Mouse (Mus musculus): ENCODE results near the gene D10Wsu102e. TPM values are rescaled to one million over a fixed set of nuclear protein-coding genes. Genes with fewer than 3 reads are reported as not detected.
A peak's percentile ranks its signal among the peaks of the same experiment; 100 is the strongest.

The D10Wsu102e gene
- polyA plus RNA-seq, 1 experiment from 2014 or later = 0.77 TPM

DNA sequence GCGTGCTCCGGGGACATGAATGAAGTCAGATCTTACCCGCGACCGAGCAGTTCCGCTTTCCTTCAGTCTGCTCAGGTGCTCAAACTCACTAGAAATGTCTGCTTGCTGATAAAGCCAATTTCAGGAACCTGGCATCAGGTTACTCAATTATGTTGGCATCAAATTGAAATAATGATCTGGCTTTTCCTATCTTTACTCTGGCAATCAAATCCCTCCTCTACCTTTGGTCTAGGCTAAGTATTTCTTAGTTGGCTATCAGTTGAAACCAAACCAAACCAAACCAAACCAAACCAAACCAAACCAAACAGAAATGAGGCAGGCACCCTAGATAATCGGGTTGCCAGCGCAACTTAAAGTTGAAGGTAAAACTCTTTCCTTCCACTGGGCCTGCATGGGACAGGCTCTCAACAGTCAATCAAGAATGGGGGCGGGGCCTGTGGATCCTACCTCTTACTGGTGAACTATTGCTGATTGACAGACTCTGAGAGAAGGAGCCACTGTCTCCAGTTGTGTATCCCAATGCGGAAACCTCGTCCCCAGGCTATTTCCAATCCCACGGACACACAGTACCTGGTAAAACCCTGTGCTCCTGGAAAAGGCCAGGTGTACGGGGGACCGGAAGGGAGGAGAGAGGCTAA lies 33.3 kb upstream of the D10Wsu102e start:
- H3K9ac ChIP-seq (replicated peaks; ENCODE audit: low read depth, low read length) = no peak overlapping the region
- no peak overlapping the region for H3K4me3 ChIP-seq (ENCODE audit: low read depth, low read length)
- no peaks in the 10 kb centered on the region for H3K36me3 ChIP-seq (ENCODE audit: control insufficient read depth, insufficient read depth, low read length)
- no peaks in the 10 kb centered on the region for H3K27me3 ChIP-seq (ENCODE audit: control insufficient read depth, insufficient read depth, low read length)
- H3K4me1 ChIP-seq (ENCODE audit: control insufficient read depth, insufficient read depth, low read length) = no peaks in the 10 kb centered on the region
- 89% methylated on average over 14 of the region's 14 CpGs for WGBS
- H3K4me2 ChIP-seq (replicated peaks; ENCODE audit: low read depth, low read length) = no peak overlapping the region
- no peak for ATAC-seq (ENCODE audit: insufficient number of reproducible peaks, insufficient read depth, low FRiP score, low read depth)
- no peaks in the 10 kb centered on the region for H3K9me3 ChIP-seq (ENCODE audit: control insufficient read depth, low read depth, low read length)
- no peak overlapping the region for H3K27ac ChIP-seq (ENCODE audit: low read length)

DNA sequence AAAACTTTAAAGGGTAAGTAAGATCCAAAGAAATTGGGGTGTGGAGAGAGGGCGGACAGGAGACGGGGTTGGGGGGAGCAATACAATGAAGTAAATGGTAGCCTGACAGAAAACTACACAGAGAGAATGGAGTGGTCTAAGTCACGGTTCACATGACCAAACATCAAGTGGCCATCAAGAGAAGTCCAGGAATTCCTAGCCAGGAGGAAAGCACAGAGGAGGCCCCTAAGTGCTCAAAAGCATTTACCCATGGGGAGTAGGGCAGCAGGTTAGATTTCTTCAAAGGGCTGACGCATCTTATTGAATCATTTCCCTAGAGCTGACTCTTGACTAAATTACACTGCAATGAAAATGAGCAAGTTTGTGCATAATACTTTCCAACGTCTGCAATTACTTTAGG lies 31.2 kb upstream of the D10Wsu102e start:
- 79% methylated on average over 5 of the region's 5 CpGs for WGBS

DNA sequence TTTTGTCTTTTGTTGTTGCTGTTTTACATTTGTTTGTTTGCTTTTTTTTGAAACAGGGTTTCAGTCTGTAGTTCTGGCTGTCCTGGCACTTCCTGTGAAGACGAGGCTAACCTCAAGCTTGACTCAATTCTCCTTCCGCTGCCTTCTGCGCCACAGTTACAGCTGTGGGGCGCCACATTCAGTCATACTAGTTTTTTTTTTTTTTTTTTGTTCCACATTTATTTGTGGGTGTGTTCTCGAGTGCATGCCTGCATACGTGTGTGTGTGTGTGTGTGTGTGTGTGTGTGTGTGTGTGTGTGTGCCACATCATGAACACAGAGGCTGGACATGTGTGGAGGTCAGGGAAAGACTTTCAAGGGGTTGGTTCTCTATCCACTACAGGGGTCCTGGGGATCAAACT lies 29.7 kb upstream of the D10Wsu102e start:
- H3K4me1 ChIP-seq (ENCODE audit: control insufficient read depth, insufficient read depth, low read length) = no peaks in the 10 kb centered on the region
- WGBS = 75% methylated on average over 6 of the region's 6 CpGs
- no peaks in the 10 kb centered on the region for H3K36me3 ChIP-seq (ENCODE audit: control insufficient read depth, insufficient read depth, low read length)
- H3K27ac ChIP-seq (ENCODE audit: low read length) = no peak overlapping the region
- H3K27me3 ChIP-seq (ENCODE audit: control insufficient read depth, insufficient read depth, low read length) = peaks cover 10% of the 10 kb centered on the region
- H3K9ac ChIP-seq (replicated peaks; ENCODE audit: low read depth, low read length) = no peak overlapping the region
- no peak for ATAC-seq (ENCODE audit: insufficient number of reproducible peaks, insufficient read depth, low FRiP score, low read depth)
- H3K4me2 ChIP-seq (replicated peaks; ENCODE audit: low read depth, low read length) = no peak overlapping the region
- H3K4me3 ChIP-seq (ENCODE audit: low read depth, low read length) = no peak overlapping the region
- H3K9me3 ChIP-seq (ENCODE audit: control insufficient read depth, low read depth, low read length) = no peaks in the 10 kb centered on the region

More for the DNA sequence above, 31.2 kb upstream of the D10Wsu102e start:
- Histone ChIP-seq H3K27me3 (ENCODE audit: control insufficient read depth, insufficient read depth, low read length) (no peaks in the 10 kb centered on the region), H3K9ac (replicated peaks; ENCODE audit: low read depth, low read length) (no peak overlapping the region), H3K9me3 (ENCODE audit: control insufficient read depth, low read depth, low read length) (no peaks in the 10 kb centered on the region), H3K36me3 (ENCODE audit: control insufficient read depth, insufficient read depth, low read length) (no peaks in the 10 kb centered on the region), H3K4me2 (replicated peaks; ENCODE audit: low read depth, low read length) (no peak overlapping the region), H3K4me1 (ENCODE audit: control insufficient read depth, insufficient read depth, low read length) (no peaks in the 10 kb centered on the region), H3K4me3 (ENCODE audit: low read depth, low read length) (no peak overlapping the region), H3K27ac (ENCODE audit: low read length) (no peak overlapping the region)
- no peak for ATAC-seq (ENCODE audit: insufficient number of reproducible peaks, insufficient read depth, low FRiP score, low read depth)

DNA sequence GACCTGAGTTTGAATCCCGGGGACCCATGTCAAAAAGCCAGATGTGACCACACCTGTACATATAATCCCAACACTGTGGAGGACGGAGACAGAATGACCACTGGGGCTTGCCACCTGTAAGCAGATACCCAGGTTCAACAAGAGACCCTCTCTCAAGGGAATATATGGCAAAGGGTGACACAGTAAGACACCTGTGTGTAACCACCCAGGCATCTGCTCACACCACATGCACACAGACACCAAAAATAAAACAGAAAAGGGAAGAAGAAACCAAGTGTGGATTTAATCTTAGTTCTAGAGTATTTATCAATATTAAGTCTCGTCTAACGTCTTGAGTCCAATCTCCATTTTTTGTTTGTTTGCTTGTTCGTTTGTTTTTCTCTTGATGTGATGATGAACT lies 28.2 kb upstream of the D10Wsu102e start:
- H3K27me3 ChIP-seq (ENCODE audit: control insufficient read depth, insufficient read depth, low read length) = peaks cover 10% of the 10 kb centered on the region
- H3K36me3 ChIP-seq (ENCODE audit: control insufficient read depth, insufficient read depth, low read length) = no peaks in the 10 kb centered on the region
- no peak overlapping the region for H3K4me2 ChIP-seq (replicated peaks; ENCODE audit: low read depth, low read length)
- H3K9me3 ChIP-seq (ENCODE audit: control insufficient read depth, low read depth, low read length) = no peaks in the 10 kb centered on the region
- no peaks in the 10 kb centered on the region for H3K4me1 ChIP-seq (ENCODE audit: control insufficient read depth, insufficient read depth, low read length)
- no peak overlapping the region for H3K4me3 ChIP-seq (ENCODE audit: low read depth, low read length)
- WGBS = 87% methylated on average over 5 of the region's 5 CpGs
- no peak for ATAC-seq (ENCODE audit: insufficient number of reproducible peaks, insufficient read depth, low FRiP score, low read depth)
- no peak overlapping the region for H3K27ac ChIP-seq (ENCODE audit: low read length)
- no peak overlapping the region for H3K9ac ChIP-seq (replicated peaks; ENCODE audit: low read depth, low read length)

DNA sequence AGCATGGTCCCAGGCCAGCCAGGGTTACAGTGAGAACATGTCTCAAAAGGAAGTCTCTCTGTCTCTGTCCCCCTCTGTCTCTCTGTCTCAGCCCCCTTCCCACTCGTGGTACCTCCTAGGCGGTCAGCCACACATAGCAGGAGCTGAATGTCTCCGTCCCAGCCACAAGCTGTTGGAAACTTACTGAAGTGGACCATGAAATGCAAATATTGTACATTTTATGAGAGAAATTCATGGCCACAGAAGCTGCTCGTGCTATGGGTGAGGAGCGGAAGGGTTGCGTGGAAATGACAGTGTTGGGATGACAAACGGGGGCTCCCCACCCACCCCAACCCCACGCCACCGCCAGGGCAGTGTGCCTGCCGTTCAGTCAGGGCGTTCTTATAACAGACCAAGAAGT lies 27.4 kb upstream of the D10Wsu102e start:
- peaks cover 17% of the 10 kb centered on the region for H3K27me3 ChIP-seq (ENCODE audit: control insufficient read depth, insufficient read depth, low read length)
- H3K4me1 ChIP-seq (ENCODE audit: control insufficient read depth, insufficient read depth, low read length) = no peaks in the 10 kb centered on the region
- H3K4me2 ChIP-seq (replicated peaks; ENCODE audit: low read depth, low read length) = no peak overlapping the region
- no peak for ATAC-seq (ENCODE audit: insufficient number of reproducible peaks, insufficient read depth, low FRiP score, low read depth)
- no peaks in the 10 kb centered on the region for H3K9me3 ChIP-seq (ENCODE audit: control insufficient read depth, low read depth, low read length)
- 78% methylated on average over 11 of the region's 11 CpGs for WGBS
- H3K9ac ChIP-seq (replicated peaks; ENCODE audit: low read depth, low read length) = no peak overlapping the region
- no peak overlapping the region for H3K4me3 ChIP-seq (ENCODE audit: low read depth, low read length)
- H3K27ac ChIP-seq (ENCODE audit: low read length) = no peak overlapping the region
- no peaks in the 10 kb centered on the region for H3K36me3 ChIP-seq (ENCODE audit: control insufficient read depth, insufficient read depth, low read length)

DNA sequence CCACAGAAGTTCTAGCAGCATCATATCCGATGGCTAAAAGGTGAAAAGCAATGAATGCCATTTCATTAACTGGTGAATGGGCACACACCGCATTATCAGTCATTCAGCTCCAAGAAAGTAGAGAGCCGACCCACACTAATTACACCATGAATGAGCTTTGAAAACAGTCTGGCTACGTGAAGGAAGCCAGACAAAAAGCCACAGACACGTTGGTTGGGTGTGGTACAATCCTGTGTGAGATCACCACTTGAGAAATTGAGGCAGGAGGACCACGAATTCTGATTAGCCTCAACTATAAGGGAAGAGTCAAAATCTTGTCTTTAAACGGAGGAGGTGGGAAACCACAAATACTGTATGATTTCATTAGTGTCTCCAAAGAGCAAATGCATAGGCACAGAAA lies 23.7 kb upstream of the D10Wsu102e start:
- no peaks in the 10 kb centered on the region for H3K9me3 ChIP-seq (ENCODE audit: control insufficient read depth, low read depth, low read length)
- H3K4me3 ChIP-seq (ENCODE audit: low read depth, low read length) = no peak overlapping the region
- H3K27ac ChIP-seq (ENCODE audit: low read length) = no peak overlapping the region
- no peak overlapping the region for H3K9ac ChIP-seq (replicated peaks; ENCODE audit: low read depth, low read length)
- H3K27me3 ChIP-seq (ENCODE audit: control insufficient read depth, insufficient read depth, low read length) = peaks cover 20% of the 10 kb centered on the region
- H3K36me3 ChIP-seq (ENCODE audit: control insufficient read depth, insufficient read depth, low read length) = no peaks in the 10 kb centered on the region
- H3K4me2 ChIP-seq (replicated peaks; ENCODE audit: low read depth, low read length) = no peak overlapping the region
- no peaks in the 10 kb centered on the region for H3K4me1 ChIP-seq (ENCODE audit: control insufficient read depth, insufficient read depth, low read length)
- ATAC-seq (ENCODE audit: insufficient number of reproducible peaks, insufficient read depth, low FRiP score, low read depth) = no peak
- WGBS = 46% methylated on average over 7 of the region's 7 CpGs

DNA sequence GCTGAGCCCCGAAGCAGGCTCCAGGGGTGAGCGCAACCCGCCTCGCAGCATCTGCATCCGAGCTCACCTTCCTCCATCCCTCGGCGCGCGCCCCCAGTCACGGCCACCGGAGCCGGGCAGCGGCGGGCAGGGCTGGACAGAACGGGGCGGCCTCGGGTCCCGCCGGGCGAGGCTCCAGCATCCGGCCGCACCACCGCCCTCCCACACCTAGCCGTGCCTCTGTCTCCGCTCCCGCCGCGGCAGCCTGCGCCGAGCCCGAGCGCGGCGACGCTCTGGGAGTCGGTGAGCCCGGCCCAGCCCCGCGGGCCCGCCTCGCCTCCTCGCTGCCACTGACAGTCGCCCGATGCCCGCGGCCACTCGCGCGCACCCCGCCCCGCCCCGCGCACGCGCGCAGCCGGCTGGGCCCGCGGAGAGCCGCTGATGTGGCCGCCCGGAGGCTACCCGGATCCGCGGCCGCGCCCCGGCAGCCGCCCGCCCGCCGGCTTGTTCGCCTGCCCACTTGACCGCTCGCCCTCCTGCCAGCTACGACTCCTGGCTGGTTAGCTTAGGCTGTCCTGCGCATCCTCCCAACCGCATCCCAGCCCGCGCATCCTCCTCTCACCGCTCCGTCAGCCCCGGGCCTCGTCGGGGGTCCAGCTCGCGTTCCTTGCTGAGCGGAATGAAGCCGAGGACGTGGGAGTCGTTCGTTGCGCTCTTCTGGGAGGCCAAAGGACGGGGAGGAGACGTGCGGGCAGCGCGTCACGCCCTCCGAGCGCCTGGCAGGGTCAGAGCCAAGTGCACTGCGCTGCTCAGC lies 22.7 kb upstream of the D10Wsu102e start, which contains the start of gene Slc41a2:
TSS of gene Slc41a2 (minus strand) at position 724 of the 793 bp plus-strand sequence.
- Histone ChIP-seq H3K4me3 (ENCODE audit: low read depth, low read length) (peak within 1 kb of the TSS; percentile 55), H3K27ac (ENCODE audit: low read length) (no peak within 1 kb of the TSS), H3K27me3 (ENCODE audit: control insufficient read depth, insufficient read depth, low read length) (peaks cover 20% of the 10 kb centered on the region), H3K9me3 (ENCODE audit: control insufficient read depth, low read depth, low read length) (no peaks in the 10 kb centered on the region), H3K36me3 (ENCODE audit: control insufficient read depth, insufficient read depth, low read length) (no peaks in the 10 kb centered on the region), H3K4me2 (replicated peaks; ENCODE audit: low read depth, low read length) (peak within 1 kb of the TSS; percentile 97), H3K4me1 (ENCODE audit: control insufficient read depth, insufficient read depth, low read length) (no peaks in the 10 kb centered on the region), H3K9ac (replicated peaks; ENCODE audit: low read depth, low read length) (peak within 1 kb of the TSS; percentile 36)
- peak; percentile 82 for ATAC-seq (ENCODE audit: insufficient number of reproducible peaks, insufficient read depth, low FRiP score, low read depth)
- under 1% methylated on average over 74 of the region's 102 CpGs for WGBS

DNA sequence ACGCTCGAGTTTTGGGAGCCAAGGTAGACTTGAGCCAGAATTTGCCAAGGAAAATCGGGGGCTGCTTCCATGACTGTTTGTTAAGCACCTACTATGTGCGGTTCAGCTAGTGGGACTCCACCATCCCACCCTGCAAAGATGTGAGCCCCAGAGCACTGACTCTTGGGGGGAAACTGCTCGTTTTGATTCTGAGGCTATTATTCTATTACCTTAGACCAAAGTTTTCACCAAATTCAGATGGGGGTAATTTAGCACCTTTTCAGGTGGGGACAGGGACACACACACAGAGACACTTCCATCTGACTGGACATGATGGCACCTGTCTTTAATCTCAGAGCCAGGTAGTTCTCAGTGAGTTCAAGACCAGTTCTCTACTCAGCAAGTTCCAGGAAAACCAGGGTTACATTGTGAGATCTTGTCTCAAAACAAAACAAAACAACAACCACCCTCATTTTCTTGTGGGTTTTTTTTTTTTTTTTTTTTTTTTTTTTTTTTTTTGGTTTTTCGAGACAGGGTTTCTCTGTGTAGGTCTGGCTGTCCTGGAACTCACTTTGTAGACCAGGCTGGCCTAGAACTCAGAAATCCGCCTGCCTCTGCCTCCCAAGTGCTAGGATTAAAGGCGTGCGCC lies 21.9 kb upstream of the D10Wsu102e start:
- H3K9ac ChIP-seq (replicated peaks; ENCODE audit: low read depth, low read length) = no peak overlapping the region
- no peaks in the 10 kb centered on the region for H3K4me1 ChIP-seq (ENCODE audit: control insufficient read depth, insufficient read depth, low read length)
- peaks cover 20% of the 10 kb centered on the region for H3K27me3 ChIP-seq (ENCODE audit: control insufficient read depth, insufficient read depth, low read length)
- no peaks in the 10 kb centered on the region for H3K9me3 ChIP-seq (ENCODE audit: control insufficient read depth, low read depth, low read length)
- 46% methylated on average over 8 of the region's 9 CpGs for WGBS
- H3K4me3 ChIP-seq (ENCODE audit: low read depth, low read length) = peak overlapping the region; percentile 55
- H3K36me3 ChIP-seq (ENCODE audit: control insufficient read depth, insufficient read depth, low read length) = no peaks in the 10 kb centered on the region
- peak overlapping the region; percentile 97 for H3K4me2 ChIP-seq (replicated peaks; ENCODE audit: low read depth, low read length)
- no peak overlapping the region for H3K27ac ChIP-seq (ENCODE audit: low read length)
- no peak for ATAC-seq (ENCODE audit: insufficient number of reproducible peaks, insufficient read depth, low FRiP score, low read depth)
